Mouse (Mus musculus): ENCODE data around the gene Rgs12.

- TF ChIP-seq CTCF (IDR thresholded peaks at IDR 0.05; ENCODE audit: low read depth): no peak
- TF ChIP-seq EP300 (IDR thresholded peaks at IDR 0.05; ENCODE audit: low read depth): no peak
These were observed 17.5 kb upstream of the Rgs12 start for GRCm38 (mm10) chr5:34931516-34932457.

All from liver, embryonic 14.5 days (tissue).